Mouse (Mus musculus) activated CD4-positive, CD25-positive, alpha-beta regulatory T cell, adult 9 weeks (primary cell): ENCODE results near the gene Itpkb. TPM values are rescaled to one million over a fixed set of nuclear protein-coding genes. Genes with fewer than 3 reads are reported as not detected.

Experiments
- polyA plus RNA-seq: library from polyadenylated mRNA; unstranded; fragments of 100-300 nt; shearing (Covaris generic); gene quantifications from one replicate; pipeline ENCODE4 v1.2.1, GENCODE M21; 2017

The Itpkb gene
- polyA plus RNA-seq: 50.1 TPM

DNA sequence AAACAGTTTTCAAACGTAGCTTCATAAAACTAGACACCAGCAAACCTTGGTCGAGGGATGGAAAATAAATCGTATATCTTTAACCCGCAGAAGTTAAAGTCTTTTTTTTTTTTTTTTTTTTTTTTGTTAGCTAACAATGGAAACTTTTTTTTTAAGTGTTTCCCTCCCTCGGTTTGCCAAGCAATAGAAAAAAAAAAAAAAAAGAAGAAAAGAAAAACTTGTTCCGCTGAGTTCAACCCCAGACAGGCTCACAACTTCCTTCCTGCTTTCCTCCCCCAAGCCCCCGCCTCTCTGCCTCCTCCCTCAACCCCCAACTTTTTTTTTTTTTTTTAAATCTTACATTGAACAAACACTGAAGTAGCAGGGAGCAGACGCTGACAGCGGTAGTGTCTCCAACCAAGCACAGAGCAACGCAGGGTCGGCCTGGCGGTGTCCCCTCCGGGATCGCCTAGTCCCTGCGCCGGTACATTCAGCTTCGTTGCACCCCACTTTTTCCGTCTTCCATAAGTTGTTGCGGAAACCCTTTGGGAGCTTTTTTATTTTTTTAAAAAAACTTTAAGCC, at the start of gene Itpkb:
Itpkb (plus strand) TSS at position 341 of the 562 bp plus-strand sequence.

Other genes starting within 250 kb of the Itpkb start
- gene Coq8a, start 130.9 kb upstream of the Itpkb start, polyA plus RNA-seq: 76.8 TPM
- 187 TPM for gene Psen2, start 67.0 kb upstream of the Itpkb start, polyA plus RNA-seq
- not detected for gene Stum, start 153.0 kb downstream of the Itpkb start, polyA plus RNA-seq
- 84.0 TPM for gene Parp1, start 238.4 kb downstream of the Itpkb start, polyA plus RNA-seq